In the genomic region with DNA sequence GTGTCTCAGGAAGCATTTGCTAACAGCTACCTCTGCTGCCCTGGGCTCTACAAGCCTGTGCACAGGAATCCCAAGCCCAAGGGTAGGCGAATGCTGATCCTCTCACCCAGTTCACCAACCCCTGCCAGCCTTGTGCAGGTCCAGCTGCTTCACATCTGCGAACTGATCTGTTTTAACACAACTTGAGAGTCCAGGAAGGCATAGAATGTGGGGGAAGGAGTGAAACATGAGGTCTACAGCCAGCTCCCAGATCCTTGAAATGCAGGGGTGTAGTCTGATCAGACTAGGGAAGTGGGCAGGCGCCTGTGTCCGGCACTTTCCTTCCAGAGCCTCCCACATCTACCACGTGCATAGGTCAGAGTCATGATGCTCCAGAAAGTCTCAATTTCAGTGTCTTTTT, we compare ENCODE assay signal across 29 mouse cellular contexts.
DNase-seq lines count a peak whose midpoint lies in the region; ATAC-seq and TF ChIP-seq lines count a peak whose summit lies in the region.
"Had no signal": no experiment of that assay in that cellular context is flagged by ENCODE, and none has a peak within 500 bp of the region (broad histone marks: within the 10 kb centered on the region; RNA-seq: fewer than 3 reads in every experiment).

No protein-coding gene starts in this region.

- H3K27me3 ChIP-seq in hindbrain, embryonic 13.5 days = no peaks in the 10 kb centered on the region
- no peaks in the 10 kb centered on the region for H3K27me3 ChIP-seq in hindbrain, embryonic 10.5 days (ENCODE audit: insufficient read depth, poor library complexity, severe bottlenecking)
- H3K27me3 ChIP-seq in kidney, embryonic 15.5 days = no peaks in the 10 kb centered on the region
- H3K27me3 ChIP-seq in kidney, postnatal 0 days (ENCODE audit: insufficient read depth, low read length) = no peaks in the 10 kb centered on the region
- H3K27me3 ChIP-seq: CH12.LX; embryonic facial prominence, embryonic 13.5 days; embryonic facial prominence, embryonic 15.5 days; forebrain, embryonic 12.5 days had no signal

- no peaks in the 10 kb centered on the region for H3K36me3 ChIP-seq in hindbrain, embryonic 13.5 days
- no peaks in the 10 kb centered on the region for H3K36me3 ChIP-seq in hindbrain, embryonic 10.5 days
- no peaks in the 10 kb centered on the region for H3K36me3 ChIP-seq in kidney, embryonic 15.5 days
- no peaks in the 10 kb centered on the region for H3K36me3 ChIP-seq in kidney, postnatal 0 days (ENCODE audit: insufficient read depth, low read length)
- H3K36me3 ChIP-seq: embryonic facial prominence, embryonic 13.5 days; embryonic facial prominence, embryonic 15.5 days; forebrain, embryonic 10.5 days; forebrain, embryonic 12.5 days; G1E had no signal

- peak; percentile 68 for DNase-seq in heart, adult 11 months
- DNase-seq in heart, postnatal 36 days = no peak
- DNase-seq in hindbrain, embryonic 10.5 days (ENCODE audit: low spot score) = no peak
- no peak for DNase-seq in kidney, postnatal 25 days
- peak; percentile 80 for DNase-seq in kidney, postnatal 0 days (ENCODE audit: low spot score)
- no peak for DNase-seq in kidney, adult 9 months
- DNase-seq: adrenal gland, adult 8-10 months; adrenal gland, postnatal 14 days; adrenal gland, postnatal 36 days; B cell, adult 2 months; cerebellum, adult 11-12 months; cerebellum, adult 2 months; cerebellum, adult 9-11 months; cerebellum, postnatal 14 days; cerebellum, postnatal 36 days; embryo, embryonic 11 days had no signal

- intact Hi-C loops in heart, postnatal 36 days (cut with DNase I) = no loop called here

- H3K9me3 ChIP-seq in hindbrain, embryonic 13.5 days = no peaks in the 10 kb centered on the region
- no peaks in the 10 kb centered on the region for H3K9me3 ChIP-seq in hindbrain, embryonic 10.5 days
- H3K9me3 ChIP-seq in kidney, embryonic 15.5 days (replicated peaks) = no peaks in the 10 kb centered on the region
- H3K9me3 ChIP-seq in kidney, postnatal 0 days (replicated peaks; ENCODE audit: low read length) = no peaks in the 10 kb centered on the region
- H3K9me3 ChIP-seq: embryonic facial prominence, embryonic 13.5 days; embryonic facial prominence, embryonic 15.5 days; forebrain, embryonic 10.5 days had no signal

- WGBS in hindbrain, embryonic 13.5 days = 77% methylated on average over 5 of the region's 5 CpGs
- WGBS in hindbrain, embryonic 10.5 days = 77% methylated on average over 5 of the region's 5 CpGs
- WGBS in kidney, embryonic 15.5 days = 40% methylated on average over 5 of the region's 5 CpGs
- 30% methylated on average over 5 of the region's 5 CpGs for WGBS in kidney, postnatal 0 days

- H3K27ac ChIP-seq in hindbrain, embryonic 13.5 days = peak overlapping the region; percentile 40; the same call in 1 of the 2 replicates
- no peak overlapping the region for H3K27ac ChIP-seq in hindbrain, embryonic 10.5 days
- 0 out of 2 replicates have a peak overlapping the region, but pooled peaks have one; percentile 51 for H3K27ac ChIP-seq in kidney, embryonic 15.5 days
- no peak overlapping the region for H3K27ac ChIP-seq in kidney, postnatal 0 days
- H3K27ac ChIP-seq: embryonic facial prominence, embryonic 13.5 days; embryonic facial prominence, embryonic 15.5 days; forebrain, embryonic 10.5 days; forebrain, embryonic 12.5 days had no signal

- H3K4me1 ChIP-seq in hindbrain, embryonic 13.5 days (replicated peaks) = peaks cover 3% of the 10 kb centered on the region; the same call in 1 of the 2 replicates
- no peaks in the 10 kb centered on the region for H3K4me1 ChIP-seq in hindbrain, embryonic 10.5 days (replicated peaks)
- H3K4me1 ChIP-seq in kidney, embryonic 15.5 days = no peaks in the 10 kb centered on the region
- no peaks in the 10 kb centered on the region for H3K4me1 ChIP-seq in kidney, postnatal 0 days (replicated peaks; ENCODE audit: insufficient read depth, low read length)
- H3K4me1 ChIP-seq: embryonic facial prominence, embryonic 13.5 days; embryonic facial prominence, embryonic 15.5 days; forebrain, embryonic 10.5 days; forebrain, embryonic 12.5 days had no signal

- no peak overlapping the region for H3K4me3 ChIP-seq in hindbrain, embryonic 13.5 days
- H3K4me3 ChIP-seq in hindbrain, embryonic 10.5 days = no peak overlapping the region
- H3K4me3 ChIP-seq in kidney, embryonic 15.5 days (replicated peaks) = no peak overlapping the region
- no peak overlapping the region for H3K4me3 ChIP-seq in kidney, postnatal 0 days (replicated peaks; ENCODE audit: low read depth, low read length)
- H3K4me3 ChIP-seq: embryonic facial prominence, embryonic 13.5 days; embryonic facial prominence, embryonic 15.5 days; erythroblast, embryonic 14.5 days; forebrain, embryonic 10.5 days; forebrain, embryonic 12.5 days had no signal

- no peak overlapping the region for H3K4me2 ChIP-seq in hindbrain, embryonic 13.5 days
- no peak overlapping the region for H3K4me2 ChIP-seq in kidney, embryonic 15.5 days
- no peak overlapping the region for H3K4me2 ChIP-seq in kidney, postnatal 0 days (ENCODE audit: low read length)
- H3K4me2 ChIP-seq: embryonic facial prominence, embryonic 13.5 days; embryonic facial prominence, embryonic 15.5 days; forebrain, embryonic 12.5 days had no signal

- no peak overlapping the region for H3K9ac ChIP-seq in hindbrain, embryonic 13.5 days
- no peak overlapping the region for H3K9ac ChIP-seq in kidney, embryonic 15.5 days
- H3K9ac ChIP-seq in kidney, postnatal 0 days (ENCODE audit: low read depth, low read length) = no peak overlapping the region
- H3K9ac ChIP-seq: embryonic facial prominence, embryonic 13.5 days; embryonic facial prominence, embryonic 15.5 days; forebrain, embryonic 12.5 days had no signal

- no peak for ATAC-seq in hindbrain, embryonic 13.5 days (ENCODE audit: low FRiP score)
- ATAC-seq in kidney, embryonic 15.5 days (replicated peaks; ENCODE audit: low FRiP score) = peak; percentile 76
- peak; percentile 76 for ATAC-seq in kidney, postnatal 0 days (replicated peaks; ENCODE audit: low FRiP score, low read depth)
- ATAC-seq: activated CD4-positive, CD25-positive, alpha-beta regulatory T cell, adult 4 months; CD4-positive, CD25-positive, alpha-beta regulatory T cell, adult 4 months; forebrain, embryonic 14.5 days; Patski had no signal

- no peak for TF ChIP-seq CTCF in kidney, postnatal 0 days (IDR thresholded peaks at IDR 0.05; ENCODE audit: low read depth)

Comparison
In these comparisons a context has a peak if more than half of its experiments do, and no peak if none do; other contexts are left out.
1. DNase-seq: peak in heart, adult 11 months (single experiment) and kidney, postnatal 0 days (single experiment); none in heart, postnatal 36 days (0 of 2), hindbrain, embryonic 10.5 days (single experiment), kidney, postnatal 25 days (0 of 2) and kidney, adult 9 months (single experiment).
2. H3K27ac ChIP-seq: peak in hindbrain, embryonic 13.5 days (single experiment) and kidney, embryonic 15.5 days (single experiment); none in hindbrain, embryonic 10.5 days (single experiment) and kidney, postnatal 0 days (single experiment).